Mouse (Mus musculus) embryonic facial prominence, embryonic 15.5 days (tissue): ENCODE measurements around the gene E130308A19Rik. TPM values are rescaled to one million over a fixed set of nuclear protein-coding genes. Genes with fewer than 3 reads are reported as not detected.

Experiments used
- ATAC-seq: fragments of 200-750 bp; cut with Nextera tagmentation; 2 replicates; pipeline ENCODE4 v1.8.0; 2017; ENCODE audit warnings: low read depth, moderate TSS enrichment; ENCODE audit not compliant: insufficient number of reproducible peaks, low FRiP score, low TSS enrichment
- H3K27ac ChIP-seq: fragments of 300-500 bp; sonication (generic); replicated peaks from 2 replicates; pipeline ENCODE4 v1.5.1; 2015; ENCODE audit warnings: mild to moderate bottlenecking, inconsistent platforms
- H3K27me3 ChIP-seq: fragments of 300-500 bp; sonication (generic); 2 replicates; pipeline ENCODE4 v1.6.1; 2015; ENCODE audit warnings: inconsistent platforms
- H3K36me3 ChIP-seq: fragments of 300-500 bp; sonication (generic); 2 replicates; pipeline ENCODE4 v1.6.1; 2015; ENCODE audit warnings: mild to moderate bottlenecking, inconsistent platforms
- H3K4me1 ChIP-seq: fragments of 300-500 bp; sonication (generic); 2 replicates; pipeline ENCODE4 v1.6.1; 2015; ENCODE audit warnings: inconsistent platforms
- H3K4me2 ChIP-seq: fragments of 300-500 bp; sonication (generic); replicated peaks from 2 replicates; pipeline ENCODE4 v1.6.1; 2015; ENCODE audit warnings: mild to moderate bottlenecking, inconsistent platforms
- H3K4me3 ChIP-seq: fragments of 300-500 bp; sonication (generic); replicated peaks from 2 replicates; pipeline ENCODE4 v1.5.1; 2015; ENCODE audit warnings: mild to moderate bottlenecking, inconsistent platforms
- H3K9ac ChIP-seq: fragments of 300-500 bp; sonication (generic); 2 replicates; pipeline ENCODE4 v1.6.1; 2015; ENCODE audit warnings: inconsistent platforms
- H3K9me3 ChIP-seq: fragments of 300-500 bp; sonication (generic); replicated peaks from 2 replicates; pipeline ENCODE4 v1.6.1; 2016; ENCODE audit warnings: inconsistent platforms
- WGBS: fragments of 180-500 bp; shearing (Covaris S2); methylation state at CpG from one replicate; pipeline ENCODE4 v1.1.7; 2015; 5-methylcytosine and 5-hydroxymethylcytosine counted together
- polyA plus RNA-seq: library from polyadenylated mRNA; unstranded; fragments of >200 nt; fragmentation: Nextera tagmentation; extraction: Ambion mirVana; gene quantifications from 2 replicates; pipeline ENCODE4 v1.2.1, GENCODE M21; 2015

The E130308A19Rik gene
- polyA plus RNA-seq, result 18.7 and 19.1 TPM in 2 replicates

DNA sequence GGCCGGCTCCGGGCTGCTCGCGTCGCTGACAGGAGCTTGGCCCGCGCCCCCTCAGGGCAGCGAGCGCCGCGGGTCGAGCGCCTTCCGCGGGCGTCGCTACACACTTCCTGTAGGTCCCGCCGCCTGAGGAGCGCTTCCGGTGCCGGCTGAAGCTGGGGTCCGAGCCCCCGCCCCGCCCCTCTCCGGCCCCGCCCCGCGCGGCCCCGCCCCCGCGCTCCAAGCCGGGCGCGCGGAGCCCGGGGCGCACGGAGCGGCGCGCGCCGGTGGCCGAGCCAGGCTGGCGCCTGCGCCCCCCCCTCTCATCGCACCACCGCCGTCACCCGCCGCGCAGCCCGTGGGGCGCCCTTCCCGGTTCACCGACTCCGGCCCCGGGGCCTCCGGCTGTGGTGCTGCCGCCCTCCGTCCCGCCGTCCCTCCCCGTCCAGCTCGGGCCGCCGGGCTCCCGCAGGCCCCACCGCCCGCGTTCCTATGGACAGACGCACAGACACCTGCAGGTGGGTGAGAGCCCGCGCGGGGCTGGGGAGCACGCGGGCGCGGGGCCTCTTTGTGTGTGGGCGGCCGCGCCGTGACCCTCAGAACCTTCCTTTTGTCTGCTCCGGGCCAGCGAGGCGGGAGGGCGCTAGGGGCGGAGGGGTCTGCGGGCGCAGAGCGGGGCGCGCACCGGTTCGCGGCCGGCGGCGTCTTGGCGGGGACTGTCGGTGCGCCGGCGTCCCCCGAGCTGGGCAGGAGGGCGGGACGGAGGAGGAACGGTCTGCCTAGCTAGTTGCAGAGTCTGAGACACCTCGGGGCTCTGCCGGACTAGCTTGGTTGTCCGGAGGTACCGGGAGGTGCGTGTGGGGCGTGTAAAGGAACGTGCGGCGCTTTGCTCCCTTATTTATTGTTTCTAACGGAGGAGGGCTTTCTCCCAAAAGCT is at the start of gene E130308A19Rik:
TSS of gene E130308A19Rik (plus strand) at position 214 of the 913 bp plus-strand sequence.
- 0 out of 2 replicates have a peak, but pooled peaks cover 16% of the 10 kb centered on the region for H3K4me1 ChIP-seq
- no peaks in the 10 kb centered on the region for H3K27me3 ChIP-seq
- peak within 1 kb of the TSS; percentile 70 for H3K9ac ChIP-seq
- H3K4me3 ChIP-seq, result peak within 1 kb of the TSS; percentile 96
- ATAC-seq, result peak; percentile 92
- H3K9me3 ChIP-seq, result no peaks in the 10 kb centered on the region
- peak within 1 kb of the TSS; percentile 73 for H3K4me2 ChIP-seq
- H3K27ac ChIP-seq, result peak within 1 kb of the TSS; percentile 66
- no peaks in the 10 kb centered on the region for H3K36me3 ChIP-seq
- WGBS, result under 1% methylated on average over 115 of the region's 120 CpGs

DNA sequence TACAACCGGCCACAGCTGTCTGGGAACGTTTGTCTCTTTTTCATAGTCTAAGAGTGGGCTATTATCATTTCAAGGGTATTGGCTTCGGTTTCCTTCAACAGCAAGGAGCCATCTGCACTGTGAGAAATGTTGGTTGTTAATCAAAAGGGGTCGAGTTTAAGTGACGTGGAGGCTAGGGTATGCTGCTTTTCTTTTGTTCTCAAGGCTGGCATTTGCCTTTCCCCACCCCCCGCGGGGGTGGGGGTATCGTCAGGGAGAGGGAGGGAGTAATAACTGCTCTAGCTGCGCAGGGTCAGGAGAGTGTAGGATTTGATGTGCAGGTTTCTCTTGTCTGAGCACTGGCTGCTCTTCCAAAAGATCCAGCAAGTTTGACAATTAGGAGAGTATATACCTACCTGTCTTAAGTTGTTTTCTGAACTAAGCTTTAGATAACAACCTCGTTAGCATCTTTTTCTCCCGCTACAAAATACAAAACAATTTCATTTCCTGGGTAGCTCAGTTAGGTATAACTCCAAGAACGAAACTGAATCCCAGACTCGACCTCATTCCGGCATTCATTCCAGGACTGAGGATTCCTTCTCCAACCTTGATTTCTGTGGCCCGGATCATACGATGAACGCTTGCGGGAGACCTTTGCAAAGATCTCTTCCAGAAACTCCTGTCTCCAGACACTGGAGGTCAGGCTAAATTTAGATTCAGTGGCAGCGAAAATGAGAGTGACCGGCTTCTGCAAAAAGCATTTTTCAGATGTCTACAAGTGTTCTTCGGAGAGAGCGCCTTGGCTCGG is 45.3 kb upstream of the E130308A19Rik start:
- H3K9ac ChIP-seq, result peak overlapping the region; percentile 53
- ATAC-seq, result 0 out of 2 replicates have a peak, but pooled peaks have one; percentile 21
- WGBS, result under 1% methylated on average over 23 of the region's 23 CpGs
- H3K4me1 ChIP-seq, result peaks cover 11% of the 10 kb centered on the region
- H3K9me3 ChIP-seq, result no peaks in the 10 kb centered on the region
- H3K27me3 ChIP-seq, result no peaks in the 10 kb centered on the region
- H3K27ac ChIP-seq, result peak overlapping the region; percentile 89
- H3K4me3 ChIP-seq, result peak overlapping the region; percentile 78
- H3K36me3 ChIP-seq, result no peaks in the 10 kb centered on the region
- peak overlapping the region; percentile 78 for H3K4me2 ChIP-seq

DNA sequence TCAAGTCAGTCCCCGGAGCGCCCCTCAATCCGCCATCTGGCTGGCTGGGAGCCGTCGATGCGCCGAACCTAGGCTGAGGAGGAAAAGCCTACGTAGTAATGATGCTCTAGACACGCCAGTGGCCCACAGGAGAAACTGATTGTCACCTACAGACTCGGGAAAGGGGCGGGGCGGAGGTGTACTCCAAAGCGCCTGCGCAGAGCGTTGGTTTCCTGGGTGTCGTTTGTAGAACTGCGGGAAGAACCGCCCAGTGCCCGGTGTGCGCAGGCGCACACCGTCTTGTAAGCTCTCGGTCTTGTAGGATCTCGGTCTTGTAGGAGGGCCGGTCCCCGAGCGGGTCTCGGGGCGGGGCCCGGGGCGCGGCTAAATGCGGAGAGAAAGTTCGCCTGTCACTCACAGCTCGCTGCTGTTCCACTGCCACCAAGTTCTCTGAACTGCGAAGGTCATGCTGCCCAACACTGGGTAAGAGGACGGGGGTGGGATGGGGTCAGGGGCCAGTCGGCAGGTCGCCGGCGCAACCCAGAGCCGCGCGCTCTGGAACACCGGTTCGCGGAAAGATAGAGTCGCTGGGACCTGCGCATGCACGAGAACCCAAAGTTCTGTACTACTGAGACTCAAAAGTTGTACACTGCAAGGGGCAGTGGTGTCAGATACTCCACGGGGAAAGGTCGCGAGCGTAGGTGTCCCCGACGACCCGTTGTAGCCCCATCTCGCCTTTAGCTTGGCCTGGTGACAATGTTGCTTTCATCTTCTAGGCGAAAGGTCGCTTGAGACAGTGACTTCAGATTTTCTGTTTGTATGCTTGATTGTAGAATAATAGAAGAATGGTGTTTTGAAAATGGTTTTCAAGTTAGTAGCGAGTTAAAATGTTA is 44.5 kb upstream of the E130308A19Rik start, which contains the start of gene Hsdl2:
TSS of gene Hsdl2 (plus strand) at position 250 of the 872 bp plus-strand sequence.
- Histone ChIP-seq H3K27me3 (no peaks in the 10 kb centered on the region), H3K9ac (peak within 1 kb of the TSS; percentile 53), H3K9me3 (no peaks in the 10 kb centered on the region), H3K4me3 (peak within 1 kb of the TSS; percentile 78), H3K27ac (peak within 1 kb of the TSS; percentile 89), H3K4me1 (peaks cover 11% of the 10 kb centered on the region), H3K36me3 (no peaks in the 10 kb centered on the region), H3K4me2 (peak within 1 kb of the TSS; percentile 78)
- under 1% methylated on average over 61 of the region's 61 CpGs for WGBS
- peak; percentile 95 for ATAC-seq

DNA sequence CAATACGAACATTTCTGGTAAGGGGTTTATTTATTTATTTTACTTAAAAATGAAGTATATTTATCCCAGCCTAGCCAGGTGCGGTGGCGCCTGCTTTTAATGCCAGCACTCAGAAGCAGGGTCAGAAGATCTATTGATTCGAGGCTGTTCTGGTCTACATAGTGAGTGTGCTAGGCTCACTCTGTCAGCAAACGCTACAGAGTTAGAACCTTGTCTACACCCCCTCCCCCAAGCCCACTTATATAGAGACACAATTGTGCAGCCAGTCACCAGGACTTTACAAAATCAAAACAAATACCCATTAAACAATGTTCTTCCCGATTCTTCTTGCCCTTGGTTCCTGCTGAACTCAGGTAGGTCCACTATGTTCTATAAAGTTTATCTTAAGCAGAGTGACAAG is 43.8 kb upstream of the E130308A19Rik start:
- no peak overlapping the region for H3K27ac ChIP-seq
- H3K9me3 ChIP-seq, result no peaks in the 10 kb centered on the region
- peak overlapping the region; percentile 78 for H3K4me3 ChIP-seq
- H3K36me3 ChIP-seq, result no peaks in the 10 kb centered on the region
- H3K9ac ChIP-seq, result no peak overlapping the region
- WGBS, result 21% methylated on average over 6 of the region's 6 CpGs
- H3K27me3 ChIP-seq, result no peaks in the 10 kb centered on the region
- peaks cover 11% of the 10 kb centered on the region for H3K4me1 ChIP-seq
- no peak for ATAC-seq
- H3K4me2 ChIP-seq, result peak overlapping the region; percentile 78

DNA sequence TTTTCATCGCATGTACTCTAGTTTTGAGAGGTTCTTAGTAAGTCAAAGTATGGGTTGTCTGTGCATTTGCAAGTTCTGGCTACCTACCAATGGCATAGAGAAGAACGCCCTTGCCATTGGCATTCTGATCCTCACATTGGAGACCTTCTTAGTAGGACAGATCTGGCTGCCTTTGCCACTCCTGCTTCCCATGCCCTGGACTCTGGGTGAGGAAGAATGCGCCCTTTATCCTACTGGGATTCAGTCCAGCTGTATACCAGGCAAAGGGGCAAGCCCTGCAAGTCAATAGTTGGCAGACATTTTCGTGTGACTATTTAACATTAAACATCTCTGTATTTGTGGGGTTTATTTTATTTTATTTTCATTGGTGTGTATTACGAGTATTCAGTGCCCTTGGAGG is 40.9 kb upstream of the E130308A19Rik start:
- Histone ChIP-seq H3K4me1 (peaks cover 10% of the 10 kb centered on the region), H3K36me3 (no peaks in the 10 kb centered on the region), H3K27ac (no peak overlapping the region), H3K4me3 (no peak overlapping the region), H3K9me3 (no peaks in the 10 kb centered on the region), H3K9ac (no peak overlapping the region), H3K4me2 (no peak overlapping the region), H3K27me3 (no peaks in the 10 kb centered on the region)
- WGBS, result 81% methylated on average over 5 of the region's 5 CpGs
- no peak for ATAC-seq

DNA sequence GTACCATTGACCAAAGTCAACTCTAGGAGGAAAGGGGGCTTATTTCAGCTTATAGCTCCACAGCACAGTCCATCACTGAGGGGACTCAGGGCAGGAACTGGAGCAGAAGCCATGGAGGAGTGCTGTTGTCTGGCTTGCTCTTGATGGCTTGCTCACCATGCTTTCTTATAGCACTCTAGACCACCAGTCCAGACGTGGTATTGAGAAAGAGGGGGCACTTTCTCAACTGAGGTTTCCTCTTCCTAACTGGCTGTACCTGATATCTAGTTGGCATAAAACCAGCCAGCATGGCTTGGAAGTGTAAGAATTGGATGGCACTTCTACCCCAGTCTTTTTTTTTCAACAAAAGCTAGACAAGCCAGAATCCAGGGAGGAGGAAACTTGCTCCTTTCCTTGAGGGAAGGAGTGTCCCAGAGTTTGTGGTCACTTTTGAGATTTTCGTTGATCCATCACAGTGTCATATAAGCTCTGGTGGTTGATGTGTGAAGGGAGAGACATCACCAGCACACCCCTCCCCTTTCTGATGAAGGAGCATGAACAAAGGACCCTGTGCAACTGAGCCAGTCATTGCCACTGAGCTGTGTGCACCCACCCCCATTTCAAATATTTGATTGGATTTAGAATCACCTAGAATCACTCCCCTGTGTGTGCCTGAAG is 38.7 kb upstream of the E130308A19Rik start:
- Histone ChIP-seq H3K27ac (no peak overlapping the region), H3K9ac (no peak overlapping the region), H3K9me3 (no peaks in the 10 kb centered on the region), H3K36me3 (no peaks in the 10 kb centered on the region), H3K4me3 (no peak overlapping the region), H3K4me1 (peaks cover under 1% of the 10 kb centered on the region; the same call in 1 of the 2 replicates), H3K4me2 (no peak overlapping the region), H3K27me3 (no peaks in the 10 kb centered on the region)
- WGBS, result 72% methylated on average over 2 of the region's 2 CpGs
- no peak for ATAC-seq

DNA sequence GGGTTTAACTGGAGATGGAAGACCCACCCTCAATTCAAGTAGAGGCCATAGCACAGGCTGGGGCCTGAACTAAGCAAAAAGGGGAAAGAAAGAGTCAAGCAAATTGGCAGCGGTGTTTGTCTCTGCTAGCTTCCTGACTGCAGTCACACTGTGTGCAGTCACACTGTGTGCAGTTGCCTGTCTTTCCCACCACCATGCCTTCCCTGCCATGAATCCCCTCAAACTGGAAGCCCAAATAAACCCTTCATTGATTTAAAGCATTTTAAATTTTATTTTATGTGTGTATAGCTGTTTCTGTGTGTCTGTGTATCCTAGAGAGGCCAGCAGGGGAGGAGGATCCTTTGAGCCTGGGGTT is 38.2 kb upstream of the E130308A19Rik start:
- H3K9me3 ChIP-seq, result no peaks in the 10 kb centered on the region
- H3K27ac ChIP-seq, result no peak overlapping the region
- no peaks in the 10 kb centered on the region for H3K36me3 ChIP-seq
- no peaks in the 10 kb centered on the region for H3K27me3 ChIP-seq
- H3K4me3 ChIP-seq, result no peak overlapping the region
- no peak for ATAC-seq
- H3K4me2 ChIP-seq, result no peak overlapping the region
- no peaks in the 10 kb centered on the region for H3K4me1 ChIP-seq
- no peak overlapping the region for H3K9ac ChIP-seq
- WGBS, result 90% methylated on average over 1 of the region's 1 CpGs

DNA sequence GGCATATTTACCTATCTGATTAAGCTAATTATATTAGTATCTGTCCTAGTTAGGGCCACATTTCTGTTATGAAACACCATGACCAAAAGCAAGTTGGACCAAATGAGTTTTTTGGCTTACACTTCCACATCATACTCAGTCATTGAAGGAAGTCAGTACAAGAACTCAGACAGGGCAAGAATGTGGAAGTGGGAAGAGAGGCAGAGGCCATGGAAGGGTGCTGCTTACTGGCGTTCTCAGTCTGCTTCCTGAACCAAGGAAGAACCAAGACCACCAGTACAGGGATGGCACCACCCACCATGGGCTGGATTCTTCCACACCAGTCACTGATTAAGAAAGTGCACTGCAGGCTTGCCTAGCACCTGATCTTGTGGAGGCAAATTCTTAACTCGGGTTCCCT is 31.4 kb upstream of the E130308A19Rik start:
- H3K27ac ChIP-seq, result no peak overlapping the region
- no peak overlapping the region for H3K4me2 ChIP-seq
- WGBS, result 46% methylated on average over 2 of the region's 2 CpGs
- H3K36me3 ChIP-seq, result no peaks in the 10 kb centered on the region; the same call in 1 of the 2 replicates
- ATAC-seq, result no peak
- no peaks in the 10 kb centered on the region for H3K27me3 ChIP-seq
- H3K9ac ChIP-seq, result no peak overlapping the region
- no peaks in the 10 kb centered on the region for H3K9me3 ChIP-seq
- H3K4me1 ChIP-seq, result no peaks in the 10 kb centered on the region
- no peak overlapping the region for H3K4me3 ChIP-seq

DNA sequence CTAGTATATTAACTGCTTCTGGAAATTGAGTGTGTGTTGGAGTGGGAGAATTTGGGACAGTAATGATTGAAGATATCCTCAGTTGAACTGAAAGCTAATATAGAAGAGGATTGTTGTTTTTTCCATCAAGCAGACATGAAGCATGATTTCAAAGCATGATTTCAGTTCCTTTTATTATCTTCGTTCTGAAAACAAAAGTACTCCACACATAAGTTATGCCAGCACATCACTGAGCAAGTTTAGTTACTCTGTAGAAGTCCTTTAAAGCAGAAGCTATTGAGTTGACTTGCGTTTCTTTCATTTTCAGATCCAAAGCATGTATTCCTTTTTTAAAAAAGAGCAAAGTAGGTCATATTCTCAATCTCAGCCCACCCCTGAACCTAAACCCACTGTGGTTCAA is 29.5 kb upstream of the E130308A19Rik start:
- H3K4me1 ChIP-seq, result no peaks in the 10 kb centered on the region

DNA sequence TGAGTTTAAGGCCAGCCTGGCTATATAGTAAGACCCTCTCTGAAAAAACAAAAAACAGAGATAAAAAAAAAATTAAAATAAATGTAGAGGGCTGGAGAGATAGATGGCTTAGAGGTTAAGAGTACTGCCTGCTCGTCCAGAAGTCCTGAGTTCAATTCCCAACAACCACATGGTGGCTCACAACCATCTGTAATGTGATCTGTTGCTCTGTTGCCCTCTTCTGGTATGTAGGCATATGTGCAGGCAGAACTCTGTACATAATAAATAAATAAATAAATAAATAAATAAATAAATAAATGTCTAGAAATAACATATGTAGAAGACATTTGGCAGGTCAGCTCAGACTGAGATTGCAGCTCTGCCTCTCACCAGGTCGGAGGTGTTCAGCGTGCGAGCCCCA is 23.3 kb upstream of the E130308A19Rik start:
- Histone ChIP-seq H3K27ac (no peak overlapping the region), H3K9ac (no peak overlapping the region), H3K9me3 (no peaks in the 10 kb centered on the region), H3K36me3 (no peaks in the 10 kb centered on the region; the same call in 1 of the 2 replicates), H3K27me3 (no peaks in the 10 kb centered on the region), H3K4me3 (no peak overlapping the region), H3K4me2 (no peak overlapping the region), H3K4me1 (no peaks in the 10 kb centered on the region)
- WGBS, result 85% methylated on average over 4 of the region's 4 CpGs
- ATAC-seq, result no peak

More for the DNA sequence above, 29.5 kb upstream of the E130308A19Rik start:
- ATAC-seq, result no peak
- Histone ChIP-seq H3K9me3 (no peaks in the 10 kb centered on the region), H3K27me3 (no peaks in the 10 kb centered on the region), H3K4me2 (no peak overlapping the region), H3K4me3 (no peak overlapping the region), H3K9ac (no peak overlapping the region), H3K36me3 (no peaks in the 10 kb centered on the region; the same call in 1 of the 2 replicates), H3K27ac (no peak overlapping the region)
- WGBS, result 85% methylated on average over 2 of the region's 2 CpGs
